Mouse (Mus musculus) CH12.LX (cell line): ENCODE data around the gene Slc16a12.

Experiments used
- CTCF ChIP-seq, 2 experiments: IDR thresholded peaks in 1 of 2; conservative IDR thresholded peaks in 1 of 2; 2 replicates each; pipeline ENCODE4 v1.5.1; 2011 to 2012; ENCODE audit warnings: low read depth in 2 of 2, low read length in 2 of 2, improper control_type of control experiment in 1 of 2, inconsistent platforms in 1 of 2, mild to moderate bottlenecking in 1 of 2, moderate library complexity in 1 of 2
- E2F4 ChIP-seq: IDR thresholded peaks from 2 replicates; pipeline ENCODE4 v1.6.1; 2011; ENCODE audit warnings: low read depth, low read length, improper control_type of control experiment; ENCODE audit not compliant: insufficient replicate concordance
- HCFC1 ChIP-seq: IDR thresholded peaks from 2 replicates; pipeline ENCODE4 v1.6.1; 2012; ENCODE audit warnings: low read depth, mild to moderate bottlenecking, inconsistent platforms, low read length, improper control_type of control experiment
- KAT2A ChIP-seq: IDR thresholded peaks from 2 replicates; pipeline ENCODE4 v1.6.1; 2012; ENCODE audit warnings: low read length, improper control_type of control experiment, inconsistent platforms; ENCODE audit not compliant: insufficient replicate concordance
- MEF2A ChIP-seq: IDR thresholded peaks from 2 replicates; pipeline ENCODE4 v1.6.1; 2014; ENCODE audit warnings: low read depth, mild to moderate bottlenecking, inconsistent platforms, low read length, improper control_type of control experiment, borderline replicate concordance
- NELFE ChIP-seq: IDR thresholded peaks from 2 replicates; pipeline ENCODE4 v1.6.1; 2011; ENCODE audit warnings: low read depth, low read length, improper control_type of control experiment
- POLR2A ChIP-seq: IDR thresholded peaks from 2 replicates; pipeline ENCODE4 v1.6.1; 2011; ENCODE audit warnings: low read depth, mild to moderate bottlenecking, improper control_type of control experiment, low read length
- POLR2AphosphoS2 ChIP-seq: IDR thresholded peaks from 2 replicates; pipeline ENCODE4 v1.6.1; 2011; ENCODE audit warnings: low read depth, low read length, improper control_type of control experiment
- RCOR1 ChIP-seq: conservative IDR thresholded peaks from 2 replicates; pipeline ENCODE4 v1.6.1; 2012; ENCODE audit warnings: low read depth, mild to moderate bottlenecking, inconsistent platforms, low read length, improper control_type of control experiment
- TBP ChIP-seq: conservative IDR thresholded peaks from 2 replicates; pipeline ENCODE4 v1.6.1; 2011; ENCODE audit warnings: low read depth, low read length, improper control_type of control experiment
- TCF12 ChIP-seq: IDR thresholded peaks from 2 replicates; pipeline ENCODE4 v1.6.1; 2014; ENCODE audit warnings: low read depth, mild to moderate bottlenecking, inconsistent platforms, low read length, improper control_type of control experiment

- TF ChIP-seq NELFE, result no peak
- TF ChIP-seq POLR2A, result no peak
- no peak for TF ChIP-seq TCF12
- no peak for TF ChIP-seq HCFC1
- no peak for TF ChIP-seq CTCF (conservative IDR thresholded peaks at IDR 0.05 in 1 of 2, IDR thresholded peaks at IDR 0.05 in 1 of 2; ENCODE audit: low read depth in 2 of 2, low read length in 2 of 2)
- no peak for TF ChIP-seq RCOR1
- TF ChIP-seq E2F4, result no peak
- TF ChIP-seq TBP, result no peak
- no peak for TF ChIP-seq POLR2AphosphoS2
- no peak for TF ChIP-seq MEF2A
- no peak for TF ChIP-seq KAT2A
These were observed 96.8 kb downstream of the Slc16a12 start for GRCm38 (mm10) chr19:34650276-34650675.
